Mouse (Mus musculus): ENCODE measurements around the gene Dolpp1. TPM values are rescaled to one million over a fixed set of nuclear protein-coding genes. Genes with fewer than 3 reads are reported as not detected.

Dolpp1 gene
- polyA plus RNA-seq, 1 experiment, result 55.6 TPM

DNA sequence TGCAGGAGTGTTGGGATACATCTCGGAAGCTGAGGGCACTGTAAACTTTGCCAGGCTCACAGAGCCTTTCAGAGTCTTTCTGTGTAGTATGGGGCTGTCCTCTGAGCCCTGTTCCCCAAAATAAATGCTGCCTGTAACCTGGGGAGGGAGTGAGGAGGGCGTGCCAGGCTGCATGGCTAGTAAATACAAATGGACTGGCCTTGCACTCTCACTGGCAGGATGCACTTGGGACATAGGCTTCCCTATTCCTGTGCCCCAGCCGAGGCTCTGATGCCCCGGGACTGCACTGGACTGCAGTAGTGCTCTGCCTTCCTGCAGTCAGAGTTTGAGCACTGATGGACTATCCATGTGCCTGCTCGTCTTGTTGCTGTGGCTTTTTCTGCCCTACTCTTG is 50.4 kb downstream of the Dolpp1 start:
- 12% methylated on average over 5 of the region's 5 CpGs for WGBS
- no peak for DNase-seq
- Histone ChIP-seq H3K4me3 (replicated peaks; ENCODE audit: extremely low read depth, low read depth, low read length) (peak overlapping the region; percentile 2), H3K4me1 (ENCODE audit: control insufficient read depth, insufficient read depth, low read length) (peaks cover 42% of the 10 kb centered on the region)
- TF ChIP-seq CTCF (IDR thresholded peaks at IDR 0.05; ENCODE audit: insufficient read depth, low read length) (no peak), POLR2A (IDR thresholded peaks at IDR 0.05; ENCODE audit: borderline replicate concordance, extremely low read depth, low read depth, low read length) (no peak)

- peaks cover 47% of the 10 kb centered on the region for H3K4me1 ChIP-seq (ENCODE audit: control insufficient read depth, insufficient read depth, low read length)
- WGBS, result 31% methylated on average over 4 of the region's 4 CpGs
- TF ChIP-seq POLR2A (IDR thresholded peaks at IDR 0.05; ENCODE audit: borderline replicate concordance, extremely low read depth, low read depth, low read length) (no peak), CTCF (IDR thresholded peaks at IDR 0.05; ENCODE audit: insufficient read depth, low read length) (no peak)
- no peak overlapping the region for H3K4me3 ChIP-seq (replicated peaks; ENCODE audit: extremely low read depth, low read depth, low read length)
- no peak for DNase-seq
Observed at GRCm38 (mm10) chr2:30443281-30443680, 51.2 kb downstream of the Dolpp1 start.

GRCm38 (mm10) chr2:30444006-30444405 is 52.0 kb downstream of the Dolpp1 start:
- Histone ChIP-seq H3K4me3 (replicated peaks; ENCODE audit: extremely low read depth, low read depth, low read length) (no peak overlapping the region), H3K4me1 (ENCODE audit: control insufficient read depth, insufficient read depth, low read length) (peaks cover 49% of the 10 kb centered on the region)
- TF ChIP-seq CTCF (IDR thresholded peaks at IDR 0.05; ENCODE audit: insufficient read depth, low read length) (no peak), POLR2A (IDR thresholded peaks at IDR 0.05; ENCODE audit: borderline replicate concordance, extremely low read depth, low read depth, low read length) (no peak)
- WGBS, result 35% methylated on average over 5 of the region's 5 CpGs
- no peak for DNase-seq

- Histone ChIP-seq H3K4me3 (replicated peaks; ENCODE audit: extremely low read depth, low read depth, low read length) (no peak overlapping the region), H3K4me1 (ENCODE audit: control insufficient read depth, insufficient read depth, low read length) (peaks cover 49% of the 10 kb centered on the region)
- no peak for TF ChIP-seq POLR2A (IDR thresholded peaks at IDR 0.05; ENCODE audit: borderline replicate concordance, extremely low read depth, low read depth, low read length)
- DNase-seq, result no peak
Observed at GRCm38 (mm10) chr2:30444450-30444849, 52.4 kb downstream of the Dolpp1 start.

DNA sequence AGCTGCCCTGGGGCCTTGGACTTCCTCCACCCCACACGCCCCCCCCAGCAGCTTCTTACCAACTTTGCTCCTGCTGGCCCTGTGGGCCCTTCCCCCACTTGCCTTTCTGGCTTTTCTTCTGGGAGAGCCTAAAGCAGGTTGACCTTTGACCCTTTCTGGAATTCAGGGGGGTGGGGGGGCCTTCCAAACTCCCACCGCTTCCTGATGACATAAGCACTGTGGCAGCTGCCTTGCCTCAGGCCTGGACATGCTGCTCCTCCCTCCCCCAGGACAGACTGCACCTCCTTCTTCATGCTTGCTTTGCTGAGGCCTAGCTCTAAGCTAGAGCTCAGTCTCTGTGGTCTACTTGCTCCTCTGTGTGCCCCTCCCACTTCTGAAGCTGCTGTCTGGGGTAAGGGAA is 53.3 kb downstream of the Dolpp1 start:
- DNase-seq, result no peak
- H3K4me3 ChIP-seq (replicated peaks; ENCODE audit: extremely low read depth, low read depth, low read length), result no peak overlapping the region
- peaks cover 49% of the 10 kb centered on the region for H3K4me1 ChIP-seq (ENCODE audit: control insufficient read depth, insufficient read depth, low read length)
- TF ChIP-seq CTCF (IDR thresholded peaks at IDR 0.05; ENCODE audit: insufficient read depth, low read length), result no peak
- no peak for TF ChIP-seq POLR2A (IDR thresholded peaks at IDR 0.05; ENCODE audit: borderline replicate concordance, extremely low read depth, low read depth, low read length)
- WGBS, result 50% methylated on average over 2 of the region's 2 CpGs

DNA sequence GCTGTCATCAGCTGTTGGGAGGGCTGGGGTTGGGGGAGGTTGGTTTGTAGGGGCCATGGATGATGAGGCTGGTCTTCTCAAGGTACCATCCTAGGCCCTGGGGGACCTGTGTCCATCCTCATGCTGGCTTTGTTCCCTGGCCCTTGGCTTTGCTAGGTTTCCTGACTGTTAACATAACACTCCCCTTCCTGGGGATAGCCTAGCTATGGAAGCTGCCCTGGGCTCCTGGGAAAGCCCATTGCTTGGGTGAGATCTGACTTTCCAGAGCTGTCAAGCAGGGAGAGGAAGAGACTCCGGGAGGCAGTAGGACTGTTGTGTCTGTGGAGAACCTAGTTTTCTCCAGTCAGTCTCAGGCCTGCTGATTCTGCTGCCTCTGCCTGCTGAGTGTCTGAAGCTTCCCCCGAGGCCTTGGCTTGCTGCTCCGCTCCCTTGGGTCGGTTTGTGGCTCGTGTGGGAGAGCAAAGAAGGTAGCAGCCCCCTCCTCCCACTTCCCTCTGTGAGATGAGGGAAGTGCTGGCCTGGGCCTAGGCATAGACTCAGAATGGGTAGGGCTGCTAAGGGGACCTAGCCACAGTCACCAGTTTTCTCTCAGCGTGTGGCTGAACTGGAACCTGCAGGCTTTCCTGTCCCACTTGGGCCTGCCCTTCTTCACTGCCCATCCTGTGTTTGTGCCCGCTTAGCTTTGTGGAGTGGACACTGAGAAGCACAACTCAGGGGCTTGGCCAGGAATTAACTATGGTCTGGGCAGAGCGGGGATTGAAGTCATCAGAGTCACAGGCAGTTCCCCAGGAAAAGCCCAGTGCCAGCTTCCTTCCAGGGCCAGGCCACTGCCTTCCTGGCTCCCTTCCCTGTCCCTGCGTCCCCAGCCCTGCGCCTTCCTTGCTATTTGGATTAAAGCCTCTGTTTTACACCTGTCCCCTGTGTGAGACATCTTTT is 55.1 kb downstream of the Dolpp1 start:
- DNase-seq, result no peak
- Histone ChIP-seq H3K4me3 (replicated peaks; ENCODE audit: extremely low read depth, low read depth, low read length) (no peak overlapping the region), H3K4me1 (ENCODE audit: control insufficient read depth, insufficient read depth, low read length) (peaks cover 38% of the 10 kb centered on the region)
- TF ChIP-seq CTCF (IDR thresholded peaks at IDR 0.05; ENCODE audit: insufficient read depth, low read length) (no peak), POLR2A (IDR thresholded peaks at IDR 0.05; ENCODE audit: borderline replicate concordance, extremely low read depth, low read depth, low read length) (peak; percentile 62; the same call in 1 of the 2 replicates)
- 34% methylated on average over 10 of the region's 10 CpGs for WGBS

DNA sequence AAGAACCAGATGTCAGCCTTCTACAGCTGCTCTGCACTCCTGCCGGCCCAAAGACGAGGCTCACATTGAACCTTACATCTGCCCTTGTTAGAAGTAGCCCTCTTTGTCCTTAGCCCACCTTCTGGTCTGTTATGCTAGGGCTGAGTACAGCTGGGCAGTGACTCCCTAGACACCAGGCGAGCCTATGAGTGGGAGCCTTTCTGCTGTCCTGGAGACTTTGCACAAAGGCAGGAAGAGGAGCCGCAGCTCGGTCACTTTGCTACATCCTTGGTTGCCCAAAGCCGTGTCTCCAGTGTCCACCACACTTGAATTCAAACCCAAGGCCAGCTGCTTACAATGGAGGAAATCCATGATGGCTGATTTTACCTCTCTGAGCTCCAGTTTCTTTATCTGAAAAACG is 56.3 kb downstream of the Dolpp1 start:
- WGBS, result 70% methylated on average over 7 of the region's 7 CpGs
- Histone ChIP-seq H3K4me1 (ENCODE audit: control insufficient read depth, insufficient read depth, low read length) (peaks cover 26% of the 10 kb centered on the region), H3K4me3 (replicated peaks; ENCODE audit: extremely low read depth, low read depth, low read length) (no peak overlapping the region)
- TF ChIP-seq CTCF (IDR thresholded peaks at IDR 0.05; ENCODE audit: insufficient read depth, low read length) (no peak), POLR2A (IDR thresholded peaks at IDR 0.05; ENCODE audit: borderline replicate concordance, extremely low read depth, low read depth, low read length) (no peak)
- DNase-seq, result no peak

Other genes with a start within 250 kb of the Dolpp1 start
- 58.1 and 87.9 TPM in 2 replicates for gene Endog, start 220.8 kb upstream of the Dolpp1 start, polyA plus RNA-seq (2012; rRNA removed)
- 18.3 and 18.8 TPM in 2 replicates for gene Spout1, start 213.8 kb upstream of the Dolpp1 start, polyA plus RNA-seq (2012; rRNA removed)
- 23.5 and 51.9 TPM in 2 replicates for gene Kyat1, start 186.4 kb upstream of the Dolpp1 start, polyA plus RNA-seq (2012; rRNA removed)
- gene Lrrc8a, start 154.5 kb upstream of the Dolpp1 start, polyA plus RNA-seq (2012; rRNA removed), result 56.5 and 66.7 TPM in 2 replicates
- gene Gm28035, start 151.7 kb upstream of the Dolpp1 start, polyA plus RNA-seq (2012; rRNA removed), result 11.6 and 18.8 TPM in 2 replicates
- gene Phyhd1, start 126.1 kb upstream of the Dolpp1 start, polyA plus RNA-seq (2012; rRNA removed), result 16.0 and 23.9 TPM in 2 replicates
- gene Gm28038, start 111.2 kb upstream of the Dolpp1 start, polyA plus RNA-seq (2012; rRNA removed), result not detected in 2 replicates
- gene Dolk, start 105.9 kb upstream of the Dolpp1 start, polyA plus RNA-seq (2012; rRNA removed), result 21.1 and 22.2 TPM in 2 replicates
- gene Nup188, start 105.9 kb upstream of the Dolpp1 start, polyA plus RNA-seq (2012; rRNA removed), result 27.3 and 28.1 TPM in 2 replicates
- gene Sh3glb2, start 32.9 kb upstream of the Dolpp1 start, polyA plus RNA-seq (2012; rRNA removed), result 132 and 136 TPM in 2 replicates
- 28.2 and 36.1 TPM in 2 replicates for gene Miga2, start 28.0 kb upstream of the Dolpp1 start, polyA plus RNA-seq (2012; rRNA removed)
- 89.2 and 103 TPM in 2 replicates for gene Crat, start 23.6 kb downstream of the Dolpp1 start, polyA plus RNA-seq (2012; rRNA removed)
- 131 and 136 TPM in 2 replicates for gene Ptpa, start 23.8 kb downstream of the Dolpp1 start, polyA plus RNA-seq (2012; rRNA removed)
- 12.6 and 22.5 TPM in 2 replicates for gene Ier5l, start 82.0 kb downstream of the Dolpp1 start, polyA plus RNA-seq (2012; rRNA removed)
- gene Cstad, start 202.8 kb downstream of the Dolpp1 start, polyA plus RNA-seq (2012; rRNA removed), result 0.69 and 1.6 TPM in 2 replicates